Mouse (Mus musculus): ENCODE measurements around the gene Bnc1.

DNA sequence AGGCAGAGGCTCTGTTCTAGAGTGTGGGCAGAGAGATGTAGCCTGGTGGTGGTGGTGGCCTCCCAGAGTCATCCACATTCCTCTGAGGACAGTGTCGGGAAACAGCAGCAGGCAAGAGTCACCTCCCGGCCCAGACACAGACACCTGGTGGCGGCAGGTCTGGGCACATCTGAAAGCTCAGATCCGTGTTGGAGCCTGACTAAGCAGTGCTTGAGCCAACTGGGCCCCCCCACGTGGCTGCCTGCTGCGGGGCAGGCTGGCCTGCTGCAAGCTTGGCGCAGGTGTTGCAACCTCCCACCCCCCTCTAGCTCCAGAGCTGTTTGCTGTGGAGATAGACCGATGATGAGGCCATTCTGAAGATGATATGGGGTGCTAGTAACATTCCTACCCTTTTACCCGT is 3.9 kb upstream of the Bnc1 start:
- TF ChIP-seq CTCF (IDR thresholded peaks at IDR 0.05; ENCODE audit: extremely low read depth, insufficient read depth, insufficient read length, insufficient replicate concordance) (no peak), POLR2A (IDR thresholded peaks at IDR 0.05; ENCODE audit: low read depth, low read length) (no peak)
